Mouse (Mus musculus) regulatory T cell (primary cell): ENCODE measurements around the gene U2af1l4.

Source experiments
- in situ Hi-C: fragments of 300-600 bp; cut with MboI, MseI; formaldehyde crosslinking; loops from one replicate; pipeline ENCODE4 v1.15.1; 2025; ENCODE audit warnings: high pct_unique_total_duplicates

The U2af1l4 gene

DNA sequence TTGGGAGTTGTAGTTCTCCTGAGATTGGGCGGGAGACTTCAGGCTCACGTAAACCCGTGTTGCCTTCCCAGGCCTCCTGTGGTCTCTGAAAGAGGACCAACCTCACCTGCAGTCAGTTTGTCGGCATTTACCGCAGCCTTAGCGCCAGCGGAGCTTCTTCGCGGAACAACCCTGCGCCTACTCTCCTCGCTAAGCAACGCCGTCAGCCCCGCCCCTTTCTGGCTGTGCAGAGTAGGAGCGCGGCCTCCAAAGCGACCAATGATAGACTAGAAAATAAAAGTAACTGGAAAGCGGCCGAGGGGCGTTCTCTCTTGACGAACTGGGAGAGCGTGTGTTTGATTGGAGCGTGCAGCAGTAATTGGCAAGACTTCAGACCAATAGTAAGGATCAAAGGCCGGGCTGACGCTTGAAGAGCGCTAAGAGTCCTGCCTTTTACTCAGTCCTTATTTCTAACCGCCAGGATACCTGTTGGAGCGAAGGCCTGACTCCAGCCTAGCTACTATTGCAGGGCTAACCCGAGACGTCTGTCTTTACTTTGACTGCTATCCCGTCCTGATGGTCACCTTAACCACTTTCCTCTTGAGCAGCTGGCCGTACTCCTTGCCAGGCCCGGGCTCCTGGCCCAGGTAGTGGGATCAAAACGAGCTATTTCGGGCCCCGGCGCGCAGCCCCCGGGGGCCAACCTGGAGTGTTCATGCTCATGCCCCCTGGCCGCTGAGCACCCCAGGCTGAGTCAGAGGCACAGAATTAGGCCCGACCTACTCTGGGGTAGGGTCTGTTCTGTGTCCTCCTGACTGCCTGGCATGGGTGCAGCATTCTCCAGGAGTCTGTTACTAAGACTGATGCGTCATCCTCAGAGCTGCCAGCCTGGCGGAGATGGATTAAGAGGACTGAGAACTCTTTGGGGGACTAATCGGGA, 10.7 kb upstream of the U2af1l4 start, which contains the start of the genes Hspb6 and Proser3:
Gene Hspb6, plus strand, starts transcription at position 77 of the 919 bp plus-strand sequence.
Gene Proser3, minus strand, starts transcription at position 198 of the 919 bp plus-strand sequence.
- in situ Hi-C loops: no loop called here

DNA sequence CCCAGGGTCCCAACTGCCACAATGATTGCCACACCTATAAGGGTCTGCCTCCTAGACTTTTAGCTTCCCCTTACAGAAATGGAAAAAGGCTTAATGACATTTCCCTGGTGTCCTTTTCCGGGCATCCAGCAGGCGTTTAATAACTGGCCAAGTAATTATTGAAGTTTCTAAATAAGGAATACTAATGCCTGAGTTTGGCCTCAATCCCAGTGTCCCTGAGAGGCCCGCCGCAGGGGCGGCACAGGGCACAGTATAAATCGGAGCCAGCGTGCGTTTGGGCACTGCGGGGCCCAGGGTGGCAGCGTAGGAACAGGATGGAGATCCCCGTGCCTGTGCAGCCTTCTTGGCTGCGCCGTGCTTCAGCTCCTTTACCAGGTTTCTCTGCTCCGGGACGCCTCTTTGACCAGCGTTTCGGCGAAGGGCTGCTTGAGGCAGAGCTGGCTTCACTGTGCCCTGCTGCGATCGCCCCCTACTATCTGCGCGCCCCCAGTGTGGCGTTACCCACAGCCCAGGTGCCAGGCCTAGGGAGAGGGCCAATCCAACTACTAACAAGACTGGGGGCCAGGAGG, 10.0 kb upstream of the U2af1l4 start:
- in situ Hi-C loops: no loop called here

DNA sequence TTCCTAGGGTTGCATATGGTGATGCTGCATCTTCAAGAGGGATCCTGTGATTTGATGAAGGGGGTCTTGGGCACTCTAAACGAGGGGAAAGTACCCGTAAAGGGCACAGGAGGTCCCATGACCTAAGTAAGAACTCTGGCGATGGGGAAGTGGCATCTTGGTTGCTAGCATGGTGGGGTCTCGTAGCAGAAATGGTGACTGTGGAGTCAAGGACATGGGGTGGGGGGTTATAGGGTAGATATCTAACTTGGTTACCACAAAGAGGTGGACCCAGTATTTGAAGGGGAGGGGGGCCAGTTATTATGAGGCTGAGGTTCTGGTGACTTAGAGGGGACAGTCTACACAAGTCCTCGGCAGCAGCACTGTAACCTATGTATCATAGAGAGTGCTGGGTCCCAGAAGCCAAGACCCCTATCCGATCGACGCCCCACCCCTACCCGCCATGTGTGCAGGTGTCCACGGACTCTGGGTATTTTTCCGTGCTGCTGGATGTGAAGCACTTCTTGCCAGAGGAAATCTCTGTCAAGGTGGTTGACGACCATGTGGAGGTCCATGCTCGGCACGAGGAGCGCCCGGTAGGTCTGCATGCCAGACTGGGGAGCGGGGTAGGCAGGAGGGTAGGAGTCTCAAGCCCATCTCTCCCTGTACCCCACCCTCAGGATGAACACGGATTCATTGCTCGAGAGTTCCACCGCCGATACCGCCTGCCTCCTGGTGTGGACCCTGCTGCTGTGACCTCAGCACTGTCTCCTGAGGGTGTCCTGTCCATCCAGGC, 9.1 kb upstream of the U2af1l4 start:
- in situ Hi-C loops: no loop called here

DNA sequence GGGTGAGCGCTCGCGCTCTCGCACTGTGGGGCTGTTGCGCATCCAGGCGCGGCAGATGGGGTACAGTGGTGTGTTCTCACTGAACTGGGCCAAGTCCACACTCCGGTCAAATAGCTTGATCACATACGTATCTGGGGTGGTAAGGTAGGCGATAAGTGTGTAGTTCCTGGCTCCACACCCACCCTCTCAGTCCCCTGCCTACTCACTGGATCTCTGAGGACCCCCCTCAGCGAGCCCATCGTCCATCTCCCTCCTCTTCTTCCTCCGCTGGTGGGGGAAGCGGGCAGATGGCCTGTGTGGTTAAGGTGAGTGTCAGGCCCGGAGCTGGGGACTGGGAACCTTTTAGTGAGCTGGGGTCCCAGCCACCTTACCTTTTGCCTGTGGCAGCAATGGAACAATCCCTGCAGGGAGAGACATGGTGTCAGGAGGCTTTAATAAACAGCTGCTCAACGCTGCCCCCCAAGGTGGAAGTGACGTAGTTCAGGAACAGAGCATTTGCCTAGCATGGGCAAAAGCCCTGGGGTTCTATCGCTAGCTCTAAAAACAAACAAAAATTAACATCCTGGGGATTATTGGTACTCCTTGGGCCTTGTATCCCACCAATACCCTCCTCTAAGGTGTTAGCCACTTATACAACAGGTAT, 6.1 kb upstream of the U2af1l4 start:
- in situ Hi-C loops: no loop called here

DNA sequence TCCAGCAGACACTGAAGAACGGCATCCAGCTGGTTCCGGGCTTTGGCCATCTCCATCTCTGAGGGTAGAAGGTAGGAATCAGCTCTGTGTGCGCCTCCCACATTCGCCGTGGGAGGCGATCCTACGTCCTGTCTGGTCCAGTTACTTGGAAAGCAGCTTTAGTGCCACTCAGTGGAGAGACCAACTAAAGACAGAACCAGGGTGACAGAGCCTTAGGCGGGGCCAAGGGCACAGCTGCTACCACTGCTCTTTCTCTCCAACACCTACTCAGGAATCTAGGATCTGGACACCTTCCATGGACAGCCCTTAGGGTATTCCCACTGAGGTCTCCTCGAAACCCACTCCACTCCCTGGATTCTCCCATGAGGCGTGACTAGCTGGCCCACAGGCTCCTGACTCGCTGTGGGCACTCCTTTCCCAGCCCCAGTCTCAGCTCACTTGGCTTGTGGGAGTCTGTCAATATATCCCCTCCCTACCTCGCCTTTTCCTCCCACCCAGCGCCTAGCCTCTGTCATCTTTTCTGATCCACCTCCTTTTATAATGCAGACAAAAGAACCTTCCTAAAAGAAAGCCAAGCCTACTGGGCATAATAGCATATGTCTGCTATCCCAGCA, 5.1 kb upstream of the U2af1l4 start:
- in situ Hi-C loops: no loop called here

DNA sequence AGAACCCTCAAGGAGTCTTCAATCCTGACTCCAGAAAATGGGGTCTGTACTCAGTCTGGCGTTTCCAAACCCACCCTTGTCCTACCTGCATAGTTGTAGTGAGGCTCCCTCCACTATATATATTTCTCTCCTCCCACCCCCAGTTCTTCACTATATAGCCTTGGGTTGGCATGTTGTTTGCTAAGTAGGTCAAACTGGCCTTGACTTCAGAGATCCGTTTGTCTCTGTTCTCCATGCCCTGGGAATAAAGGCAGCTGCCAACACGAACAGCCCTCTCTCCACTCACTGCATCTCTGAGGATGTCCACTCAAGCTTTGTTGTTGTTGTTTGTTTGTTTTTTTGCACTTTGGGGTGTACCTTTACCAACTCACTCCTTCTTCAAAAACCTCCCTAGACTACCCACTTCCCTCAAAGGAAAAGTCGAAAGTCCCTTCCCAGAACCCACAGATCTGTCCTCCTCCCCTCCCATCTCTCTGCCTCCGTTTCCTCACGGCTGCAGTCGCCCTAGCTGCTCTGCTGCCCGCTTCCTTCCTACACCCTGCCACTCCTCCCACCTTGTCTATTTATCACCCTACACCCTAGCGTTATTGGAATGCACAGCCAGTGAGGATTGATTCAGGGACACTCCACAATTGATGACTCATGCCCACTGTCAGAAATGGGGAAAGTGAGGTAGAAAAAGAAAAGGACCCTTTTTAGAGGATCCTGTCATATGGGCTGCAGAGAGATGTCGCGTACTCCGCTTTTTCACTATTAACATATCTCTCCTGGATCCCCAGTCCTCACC, 4.3 kb upstream of the U2af1l4 start:
- in situ Hi-C loops: no loop called here

DNA sequence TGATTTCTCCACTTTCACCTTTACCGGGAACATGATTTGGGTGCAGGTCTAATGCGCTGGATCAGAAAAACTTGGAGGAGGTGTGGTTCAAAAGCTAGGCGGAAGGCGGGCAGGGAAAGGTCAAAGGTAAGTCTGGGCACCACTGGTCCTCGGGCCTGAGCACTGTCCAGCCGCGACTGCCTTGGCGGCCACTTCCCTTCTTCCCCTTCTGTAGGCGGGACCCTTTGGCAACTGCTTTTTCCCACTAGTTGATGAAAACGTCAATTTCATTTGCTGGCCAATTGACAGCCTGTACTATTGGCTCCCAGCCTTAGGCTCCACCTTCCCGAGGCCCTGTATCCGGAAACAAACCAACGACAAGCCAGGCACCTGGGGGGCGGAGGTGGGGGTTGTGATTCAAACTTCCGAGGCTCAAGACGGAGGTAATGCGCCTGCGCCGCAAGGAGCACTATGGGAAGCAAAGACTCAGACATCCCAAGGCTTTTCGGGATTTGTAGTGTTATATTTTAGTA, 3.6 kb upstream of the U2af1l4 start, which contains the start of gene Lin37:
Gene Lin37, minus strand, starts transcription at position 396 of the 512 bp plus-strand sequence.
- in situ Hi-C loops: no loop called here

DNA sequence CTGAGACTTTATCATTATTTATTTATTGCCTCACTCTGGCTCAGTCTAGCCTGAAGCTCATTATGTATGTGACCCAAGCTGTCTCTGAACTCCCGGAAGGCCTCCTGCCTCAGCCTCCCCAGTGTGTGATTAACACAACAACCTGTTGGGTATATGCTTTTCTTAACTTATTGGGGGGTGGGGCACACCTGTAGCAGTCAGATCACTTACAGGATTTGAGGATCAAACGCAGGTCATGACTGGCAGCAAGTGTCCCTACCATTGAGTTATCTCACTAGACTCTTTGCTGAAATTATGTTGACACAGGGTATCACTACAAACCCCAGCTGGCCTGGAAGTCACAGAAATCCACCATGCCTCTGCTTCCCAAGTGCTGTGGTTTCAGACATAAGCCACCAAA, 2.8 kb upstream of the U2af1l4 start:
- in situ Hi-C loops: no loop called here

DNA sequence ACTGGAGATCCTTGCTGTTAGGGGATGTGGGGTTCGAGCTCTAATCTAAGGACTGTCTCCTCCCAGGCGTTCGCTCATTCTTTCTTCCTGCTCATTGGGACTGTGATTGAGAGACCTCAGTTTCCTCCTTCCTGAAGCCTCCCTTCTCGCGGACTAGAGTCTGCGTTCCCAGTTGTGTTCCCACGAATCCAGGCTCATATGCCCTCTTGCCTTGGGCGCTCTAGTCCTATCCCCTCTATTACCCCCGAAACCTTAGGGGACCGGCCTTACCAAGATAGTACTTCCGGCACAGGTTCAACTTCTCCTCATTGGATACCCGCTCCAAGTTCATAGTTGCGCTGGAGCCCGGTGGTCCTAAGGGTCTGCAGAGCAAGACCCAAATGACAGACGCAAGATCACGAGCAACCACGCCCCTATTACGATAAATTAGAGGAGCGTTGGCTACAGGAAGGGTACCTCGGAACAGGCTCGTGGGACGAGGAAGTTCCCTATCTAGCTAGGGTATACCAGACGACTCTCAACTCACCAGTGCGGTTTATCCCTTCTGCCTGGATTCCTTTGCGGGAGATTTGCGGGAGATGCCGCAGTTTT, 480 bp upstream of the U2af1l4 start:
- in situ Hi-C loops: no loop called here

DNA sequence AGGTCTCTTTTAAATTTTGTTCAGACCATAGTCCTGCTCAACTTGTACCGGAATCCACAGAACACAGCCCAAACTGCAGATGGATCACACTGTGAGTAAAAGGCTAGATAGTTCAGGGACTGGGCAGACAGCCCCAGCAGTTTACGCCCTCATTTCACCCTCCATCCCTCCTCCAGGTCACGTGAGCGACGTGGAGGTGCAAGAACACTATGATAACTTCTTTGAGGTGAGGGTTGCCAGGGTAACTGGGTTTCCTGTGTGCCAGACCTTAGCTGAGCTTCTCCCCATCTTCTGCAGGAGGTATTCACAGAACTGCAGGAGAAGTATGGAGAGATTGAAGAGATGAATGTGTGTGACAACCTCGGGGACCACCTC, 792 bp downstream of the U2af1l4 start:
- in situ Hi-C loops: no loop called here

DNA sequence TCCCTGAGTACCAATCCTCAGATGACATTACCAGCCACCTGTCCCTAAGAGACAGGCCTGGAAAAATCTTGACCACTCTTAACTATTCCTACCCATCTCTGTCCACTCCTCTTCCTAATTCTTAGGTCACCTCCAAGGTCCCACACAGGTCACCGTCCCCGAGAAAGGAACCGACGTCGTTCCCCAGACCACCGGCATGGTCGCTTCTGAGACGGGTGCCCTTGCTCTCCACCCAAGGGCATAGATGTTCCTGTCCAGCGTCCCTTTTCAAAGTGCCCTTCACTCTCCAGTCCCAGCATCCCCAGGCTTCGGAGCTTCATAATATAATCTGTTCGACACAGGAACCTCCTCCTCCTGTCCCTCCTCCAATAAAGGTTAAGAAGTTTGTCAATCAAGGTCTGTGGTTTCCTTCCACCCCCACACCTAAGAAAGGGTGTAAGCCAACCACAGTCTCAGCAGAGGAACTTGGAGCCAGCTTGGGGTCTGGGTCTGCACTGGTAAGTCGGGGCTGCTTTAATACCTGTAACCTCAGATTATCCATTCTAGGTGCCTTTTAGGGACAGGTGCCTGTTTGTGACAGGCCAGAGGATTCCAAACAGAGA, 2.0 kb downstream of the U2af1l4 start, which contains the start of gene Igflr1:
Gene Igflr1, plus strand, starts transcription at position 458 of the 602 bp plus-strand sequence.
- in situ Hi-C loops: no loop called here

DNA sequence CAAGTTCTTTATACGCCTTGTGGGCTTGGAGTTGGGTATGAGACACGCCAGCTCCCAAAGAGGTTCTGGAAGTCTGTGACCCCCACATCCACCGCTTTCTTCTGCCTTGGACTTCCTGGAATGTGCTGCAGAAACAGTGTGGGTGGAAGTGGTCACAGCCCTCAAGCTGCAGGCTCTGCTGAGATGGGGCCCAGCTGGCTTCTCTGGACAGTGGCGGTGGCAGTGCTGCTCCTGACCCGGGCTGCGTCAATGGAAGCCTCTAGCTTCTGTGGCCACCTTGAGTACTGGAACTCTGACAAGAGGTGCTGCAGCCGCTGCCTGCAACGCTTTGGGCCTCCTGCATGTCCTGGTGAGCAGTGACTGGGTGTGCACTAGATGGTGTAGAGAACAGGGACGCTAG, 2.9 kb downstream of the U2af1l4 start:
- in situ Hi-C loops: no loop called here

DNA sequence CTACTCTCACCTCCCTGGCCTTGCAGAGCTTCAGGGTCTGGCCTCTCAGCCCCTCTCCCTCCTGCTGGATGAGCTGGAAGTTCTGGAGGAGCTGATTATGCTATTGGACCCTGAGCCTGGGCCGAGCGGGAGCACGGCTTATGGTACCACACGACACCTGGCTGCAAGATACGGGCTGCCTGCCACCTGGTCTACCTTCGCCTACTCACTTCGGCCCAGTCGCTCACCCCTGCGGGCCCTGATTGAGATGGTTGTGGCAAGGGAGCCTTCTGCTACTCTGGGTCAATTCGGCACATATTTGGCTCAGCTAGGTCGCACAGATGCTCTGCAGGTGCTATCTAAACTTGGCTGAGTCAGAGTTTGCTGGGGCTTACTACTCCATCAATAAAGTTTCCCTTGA, 4.5 kb downstream of the U2af1l4 start:
- in situ Hi-C loops: no loop called here

DNA sequence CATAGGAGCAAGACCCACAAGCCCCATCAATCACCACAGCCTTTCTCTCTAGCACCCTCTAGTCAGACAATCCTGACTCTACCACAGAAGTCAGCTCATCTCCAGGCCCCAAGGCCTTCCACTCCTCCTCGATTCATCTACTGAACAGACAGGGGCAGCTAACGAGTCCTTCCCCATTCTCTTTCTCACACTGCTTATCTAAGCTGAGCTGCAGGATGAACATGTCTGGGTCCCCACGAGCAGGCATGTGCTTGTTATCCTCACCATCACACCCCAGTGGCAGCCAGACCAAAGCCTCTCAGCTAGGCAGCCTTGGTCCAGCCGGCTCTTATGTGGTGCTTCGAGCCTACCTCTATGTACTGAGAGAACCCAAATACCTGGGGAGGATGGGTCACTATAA, 9.3 kb downstream of the U2af1l4 start:
- in situ Hi-C loops: no loop called here

DNA sequence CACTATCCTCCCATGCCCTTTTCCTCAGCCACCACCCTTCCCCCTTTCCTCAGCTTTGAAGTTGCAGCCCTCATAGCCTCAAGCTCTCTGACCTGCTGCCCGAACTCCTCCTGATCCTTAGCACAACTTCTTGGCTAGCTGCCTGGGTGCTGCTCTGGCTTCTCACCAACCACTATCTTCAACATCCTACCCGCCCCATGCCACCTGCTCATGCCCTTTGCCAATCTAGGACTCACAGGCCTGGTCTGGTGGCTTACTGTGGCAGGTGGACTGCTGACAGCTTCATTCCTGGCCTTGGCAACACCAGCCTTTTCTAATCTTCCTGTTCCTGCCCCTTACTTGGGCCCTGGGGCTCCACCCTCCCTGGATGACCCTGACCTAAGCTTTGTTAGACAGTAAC, 9.9 kb downstream of the U2af1l4 start:
- in situ Hi-C loops: no loop called here

DNA sequence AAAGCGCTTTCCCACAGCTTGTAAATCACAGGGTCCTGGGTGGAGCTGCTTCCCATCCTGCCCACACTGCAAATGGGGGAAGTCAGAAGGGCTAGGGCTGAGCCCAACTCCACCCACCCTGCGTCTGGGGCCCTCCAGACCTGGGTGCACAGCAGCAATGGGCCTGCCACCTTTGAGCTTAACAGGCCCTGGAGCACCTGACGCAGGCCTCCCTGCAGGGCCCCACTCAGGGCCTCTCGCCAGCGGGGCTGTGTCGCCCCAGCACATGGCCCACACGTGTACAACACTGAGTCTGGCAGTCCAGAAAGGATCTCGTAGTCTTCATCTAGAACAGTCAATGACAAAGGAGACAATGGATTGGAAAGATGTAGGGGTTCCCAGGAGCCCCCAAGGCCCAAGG, 16.8 kb downstream of the U2af1l4 start:
- in situ Hi-C loops: no loop called here

DNA sequence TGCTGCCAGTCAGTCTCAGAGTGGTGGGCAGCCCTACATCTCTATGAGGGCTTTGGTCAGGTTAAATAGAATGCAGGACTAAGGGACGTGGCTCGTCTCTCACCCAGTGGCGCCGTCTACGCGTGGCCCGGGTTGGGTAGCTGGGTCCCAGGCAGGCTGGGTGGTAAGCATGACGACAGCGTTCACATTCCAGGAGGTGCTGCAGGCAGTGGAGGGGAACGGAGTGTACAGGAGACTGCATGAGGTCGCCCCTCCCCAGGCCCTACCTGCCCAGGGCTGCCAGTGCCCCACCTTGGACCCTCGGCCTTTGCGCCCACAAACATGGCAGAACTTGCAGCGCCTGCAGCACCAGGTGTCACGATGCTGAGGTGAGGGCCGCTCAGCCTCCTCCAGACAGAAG, 18.4 kb downstream of the U2af1l4 start:
- in situ Hi-C loops: no loop called here

DNA sequence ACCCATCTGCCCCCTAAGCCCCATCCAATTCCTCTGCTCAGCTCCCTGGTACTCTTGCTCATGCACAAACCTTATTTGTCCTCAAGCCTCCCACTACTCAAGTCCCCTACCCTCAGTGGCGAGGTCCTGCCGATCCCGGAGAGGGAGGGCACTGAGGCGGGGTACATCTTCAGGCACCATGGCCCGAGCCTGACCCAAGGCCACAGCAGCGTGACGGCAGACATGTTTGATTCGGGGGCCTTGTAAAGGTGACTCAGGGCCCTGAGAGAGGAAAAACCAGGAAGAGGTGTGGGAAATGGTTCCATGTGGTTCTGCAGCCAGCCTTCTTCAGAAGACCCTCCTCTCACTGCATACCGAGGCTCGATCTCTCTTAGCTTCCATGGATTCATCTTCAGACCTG, 21.2 kb downstream of the U2af1l4 start:
- in situ Hi-C loops: no loop called here

DNA sequence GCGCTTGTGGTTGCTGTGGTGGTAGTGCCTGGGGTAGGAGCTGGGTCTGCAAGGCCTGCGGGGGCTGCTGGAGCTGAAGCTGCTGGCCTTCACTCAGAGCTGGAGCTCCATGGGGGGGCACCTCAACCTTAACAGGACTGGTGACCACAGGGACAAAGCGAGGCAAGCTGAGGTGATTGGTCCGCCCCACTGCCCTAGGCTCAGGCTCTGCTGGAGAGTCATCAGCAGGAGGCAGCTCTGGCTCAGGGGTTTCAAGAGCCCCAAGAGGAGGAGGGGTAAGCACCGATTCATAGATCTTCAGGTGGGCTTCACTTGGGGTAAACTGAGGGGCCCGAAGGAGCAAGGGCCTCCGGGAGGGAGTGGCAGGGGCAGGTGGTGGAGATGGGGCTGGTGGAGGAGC, 22.1 kb downstream of the U2af1l4 start:
- in situ Hi-C loops: no loop called here
